Mouse (Mus musculus) lung, postnatal 0 days (tissue): ENCODE measurements around the gene Ddah1. TPM values are rescaled to one million over a fixed set of nuclear protein-coding genes. Genes with fewer than 3 reads are reported as not detected.

Source experiments
- ATAC-seq: fragments of 200-750 bp; cut with Nextera tagmentation; 2 replicates; pipeline ENCODE4 v1.8.0; 2017; ENCODE audit warnings: moderate library complexity
- DNase-seq: peaks from one replicate; pipeline ENCODE4 v3.0.0-alpha.2; 2016; ENCODE audit warnings: low spot score
- H3K27ac ChIP-seq: fragments of 300-500 bp; sonication (generic); 2 replicates; pipeline ENCODE4 v1.5.1; 2014; ENCODE audit warnings: antibody characterized with exemption, mild to moderate bottlenecking, low read length, mixed read lengths
- H3K27me3 ChIP-seq: fragments of 300-500 bp; sonication (generic); replicated peaks from 2 replicates; pipeline ENCODE4 v1.6.1; 2014; ENCODE audit warnings: low read length, mixed read lengths; ENCODE audit not compliant: insufficient read depth
- H3K36me3 ChIP-seq: fragments of 300-500 bp; sonication (generic); 2 replicates; pipeline ENCODE4 v1.6.1; 2014; ENCODE audit warnings: low read length, mixed read lengths; ENCODE audit not compliant: insufficient read depth
- H3K4me1 ChIP-seq: fragments of 300-500 bp; sonication (generic); 2 replicates; pipeline ENCODE4 v1.6.1; 2014; ENCODE audit warnings: antibody characterized with exemption, low read depth, low read length, mixed read lengths; ENCODE audit not compliant: insufficient read depth
- H3K4me2 ChIP-seq: fragments of 300-500 bp; sonication (generic); replicated peaks from 2 replicates; pipeline ENCODE4 v1.6.1; 2014; ENCODE audit warnings: low read depth, mild to moderate bottlenecking, low read length, moderate library complexity, mixed read lengths
- H3K4me3 ChIP-seq: fragments of 300-500 bp; sonication (generic); 2 replicates; pipeline ENCODE4 v1.5.1; 2014; ENCODE audit warnings: low read depth, low read length
- H3K9ac ChIP-seq: fragments of 300-500 bp; sonication (generic); replicated peaks from 2 replicates; pipeline ENCODE4 v1.6.1; 2014; ENCODE audit warnings: low read depth, mild to moderate bottlenecking
- H3K9me3 ChIP-seq: fragments of 300-500 bp; sonication (generic); 2 replicates; pipeline ENCODE4 v1.6.1; 2016; ENCODE audit warnings: low read length, mixed read lengths
- CTCF ChIP-seq: IDR thresholded peaks from 2 replicates; pipeline ENCODE4 v1.5.1; 2016; ENCODE audit warnings: antibody characterized with exemption, mild to moderate bottlenecking
- EP300 ChIP-seq: IDR thresholded peaks from 2 replicates; pipeline ENCODE4 v1.6.1; 2016; ENCODE audit warnings: antibody characterized with exemption, mild to moderate bottlenecking, control low read depth
- WGBS: fragments of 180-500 bp; shearing (Covaris S2); extraction: QIAGEN DNeasy Blood & Tissue Kit; methylation state at CpG from one replicate; pipeline ENCODE4 v1.1.7; 2014; 5-methylcytosine and 5-hydroxymethylcytosine counted together
- polyA plus RNA-seq: library from polyadenylated mRNA; unstranded; fragments of >200 nt; fragmentation: Nextera tagmentation; extraction: Ambion mirVana; gene quantifications from 2 replicates; pipeline ENCODE4 v1.2.1, GENCODE M21; 2015

Ddah1 gene
- polyA plus RNA-seq, 1 experiment from 2014 or later: 20.2 TPM

DNA sequence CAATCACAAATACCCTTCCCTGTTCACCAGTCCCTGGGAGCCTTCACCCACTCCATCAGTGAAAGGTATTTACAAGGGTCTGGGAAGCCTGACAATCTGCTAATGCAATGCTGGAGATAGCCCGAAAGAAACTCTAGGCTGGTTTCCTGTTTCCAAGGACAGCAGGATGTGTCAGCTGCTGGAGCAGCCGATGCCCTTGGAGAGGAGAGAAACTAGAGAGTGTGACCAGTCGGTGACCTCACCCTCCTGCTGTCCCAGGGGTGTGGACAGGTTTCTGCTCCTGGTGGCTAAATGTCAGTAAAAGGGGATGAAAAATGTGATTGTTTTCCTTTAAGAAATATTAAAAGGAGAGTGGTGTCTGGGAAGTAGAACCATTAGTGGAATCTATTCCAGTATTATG lies 28.4 kb upstream of the Ddah1 start:
- H3K9ac ChIP-seq: no peak overlapping the region
- H3K9me3 ChIP-seq: no peaks in the 10 kb centered on the region
- no peak overlapping the region for H3K27ac ChIP-seq
- no peak overlapping the region for H3K4me2 ChIP-seq
- no peak overlapping the region for H3K4me3 ChIP-seq
- no peak for TF ChIP-seq CTCF
- no peak for TF ChIP-seq EP300
- ATAC-seq (0 out of 2 replicates have a peak, but pooled peaks have one; percentile 27), DNase-seq (no peak)
- no peaks in the 10 kb centered on the region for H3K27me3 ChIP-seq
- WGBS: 18% methylated on average over 3 of the region's 3 CpGs
- H3K4me1 ChIP-seq: no peaks in the 10 kb centered on the region
- H3K36me3 ChIP-seq: no peaks in the 10 kb centered on the region

DNA sequence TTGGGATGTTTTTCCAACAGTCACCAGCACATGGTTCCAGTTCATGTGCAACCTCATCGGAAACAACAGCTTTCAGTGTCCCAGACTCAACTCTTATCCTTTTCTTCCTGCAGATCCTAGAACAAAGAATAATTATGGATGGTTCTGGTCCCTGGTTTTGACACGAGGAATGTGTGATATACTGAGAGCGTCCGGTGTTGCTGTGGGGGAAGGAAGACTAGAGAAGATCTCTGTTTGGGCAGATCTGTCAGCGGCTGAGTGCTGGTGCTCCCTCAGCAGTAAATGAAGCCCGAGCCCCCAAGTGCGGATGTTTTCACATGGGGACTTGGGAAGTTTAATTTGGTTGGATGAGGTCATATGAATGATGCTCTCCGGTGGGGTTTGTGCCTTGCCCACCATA lies 23.6 kb upstream of the Ddah1 start:
- Histone ChIP-seq H3K27ac (no peak overlapping the region), H3K27me3 (no peaks in the 10 kb centered on the region), H3K4me2 (no peak overlapping the region), H3K9me3 (no peaks in the 10 kb centered on the region), H3K36me3 (no peaks in the 10 kb centered on the region), H3K9ac (no peak overlapping the region), H3K4me3 (no peak overlapping the region), H3K4me1 (no peaks in the 10 kb centered on the region)
- 44% methylated on average over 8 of the region's 8 CpGs for WGBS
- TF ChIP-seq CTCF (no peak), EP300 (no peak; the same call in 1 of the 2 replicates)
- DNase-seq: peak; percentile 54
- ATAC-seq: peak; percentile 61; the same call in 1 of the 2 replicates

DNA sequence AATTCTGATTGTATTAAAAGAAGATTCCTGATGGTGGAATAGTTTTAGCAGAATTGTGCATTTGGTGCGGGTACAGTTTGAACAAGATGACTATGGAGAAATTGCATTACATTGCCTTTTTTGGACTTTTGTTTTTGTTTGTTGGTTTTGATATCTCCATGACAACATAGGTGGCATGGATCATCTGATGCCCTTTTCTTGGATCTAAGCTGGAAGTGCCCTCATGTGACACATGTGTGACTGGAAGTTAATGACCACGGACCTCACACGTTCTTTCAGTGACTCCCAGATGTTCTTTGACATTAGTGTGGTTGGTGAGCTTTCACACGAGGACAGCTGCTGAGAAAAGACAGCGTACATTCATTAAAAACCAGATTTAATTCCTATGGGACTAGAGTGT lies 21.9 kb upstream of the Ddah1 start:
- WGBS: 69% methylated on average over 5 of the region's 5 CpGs
- Histone ChIP-seq H3K36me3 (no peaks in the 10 kb centered on the region), H3K9me3 (no peaks in the 10 kb centered on the region), H3K4me1 (no peaks in the 10 kb centered on the region), H3K27ac (no peak overlapping the region), H3K9ac (no peak overlapping the region), H3K4me2 (no peak overlapping the region), H3K27me3 (no peaks in the 10 kb centered on the region), H3K4me3 (no peak overlapping the region)
- DNase-seq (peak; percentile 50), ATAC-seq (peak; percentile 64)
- no peak for TF ChIP-seq EP300
- TF ChIP-seq CTCF: no peak

DNA sequence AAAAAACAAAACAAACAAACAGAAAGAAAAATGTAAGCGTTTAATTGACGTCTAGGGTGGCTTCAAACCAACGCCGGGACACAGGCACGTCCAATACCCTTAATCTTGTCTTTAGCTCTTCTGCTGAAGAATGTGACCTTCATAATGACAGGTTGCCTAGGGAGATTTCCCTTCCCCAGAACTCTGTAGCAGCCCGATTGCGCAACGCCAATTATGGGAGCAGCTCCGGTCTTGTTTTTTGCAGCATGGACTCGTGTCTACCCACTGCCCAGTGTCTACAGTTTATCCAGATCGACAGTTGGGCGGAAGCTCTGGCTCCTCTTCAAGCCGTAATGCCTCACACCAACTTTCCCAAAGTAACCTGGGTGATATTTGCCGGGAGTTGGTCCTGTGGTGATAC lies 19.8 kb upstream of the Ddah1 start:
- WGBS: 76% methylated on average over 14 of the region's 14 CpGs
- Histone ChIP-seq H3K4me3 (no peak overlapping the region), H3K4me2 (no peak overlapping the region), H3K27me3 (no peaks in the 10 kb centered on the region), H3K36me3 (no peaks in the 10 kb centered on the region), H3K9ac (no peak overlapping the region), H3K4me1 (no peaks in the 10 kb centered on the region), H3K9me3 (no peaks in the 10 kb centered on the region), H3K27ac (no peak overlapping the region)
- ATAC-seq (no peak), DNase-seq (no peak)
- no peak for TF ChIP-seq CTCF

DNA sequence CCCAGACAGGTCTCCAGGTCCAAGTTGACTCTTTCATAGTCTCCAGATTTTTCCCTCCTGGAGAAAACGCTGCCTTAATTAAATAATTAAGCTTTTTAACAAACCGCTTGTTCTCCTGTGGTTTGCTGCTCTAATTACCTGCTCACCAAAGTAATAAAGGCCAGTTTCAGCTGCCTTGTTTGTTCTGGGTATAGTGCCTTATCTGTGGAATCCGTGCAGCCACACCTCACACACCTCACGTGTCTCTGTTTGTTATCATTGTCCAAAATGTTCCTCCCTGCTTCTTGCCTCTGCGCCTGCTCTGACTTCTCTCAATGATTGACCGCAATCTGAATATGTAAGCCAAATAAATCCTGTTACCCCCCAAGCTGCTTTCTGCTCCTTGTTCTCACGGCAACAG lies 18.6 kb upstream of the Ddah1 start:
- H3K9ac ChIP-seq: no peak overlapping the region
- no peaks in the 10 kb centered on the region for H3K9me3 ChIP-seq
- H3K4me3 ChIP-seq: no peak overlapping the region
- no peaks in the 10 kb centered on the region for H3K27me3 ChIP-seq
- 41% methylated on average over 7 of the region's 7 CpGs for WGBS
- H3K4me1 ChIP-seq: no peaks in the 10 kb centered on the region
- DNase-seq (no peak), ATAC-seq (no peak)
- no peak for TF ChIP-seq EP300
- no peak for TF ChIP-seq CTCF
- H3K4me2 ChIP-seq: no peak overlapping the region
- H3K27ac ChIP-seq: no peak overlapping the region
- no peaks in the 10 kb centered on the region for H3K36me3 ChIP-seq

DNA sequence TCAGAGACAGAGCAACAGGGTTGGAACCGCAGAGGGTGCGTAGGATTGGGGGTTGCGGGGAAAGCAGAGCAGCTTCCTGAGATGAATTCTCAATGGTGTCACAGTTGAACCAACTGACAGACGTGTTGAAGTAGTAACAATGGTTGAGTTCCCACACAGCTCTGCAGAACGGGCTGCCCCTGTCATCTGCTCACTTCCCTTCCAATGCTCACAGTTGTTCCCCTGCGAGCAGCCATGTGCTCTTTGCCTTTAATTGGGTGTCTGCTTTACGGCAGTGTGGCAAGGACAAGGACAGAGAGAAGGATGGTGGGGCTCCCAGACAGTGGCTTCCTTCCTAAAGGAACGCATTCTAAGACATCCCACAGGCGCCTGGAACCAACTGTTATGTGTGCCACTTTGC lies 15.4 kb upstream of the Ddah1 start:
- 62% methylated on average over 9 of the region's 9 CpGs for WGBS
- H3K9ac ChIP-seq: no peak overlapping the region
- H3K4me1 ChIP-seq: no peaks in the 10 kb centered on the region
- H3K36me3 ChIP-seq: no peaks in the 10 kb centered on the region
- no peak for ATAC-seq
- no peak overlapping the region for H3K4me3 ChIP-seq
- no peak overlapping the region for H3K4me2 ChIP-seq
- DNase-seq: no peak
- H3K9me3 ChIP-seq: no peaks in the 10 kb centered on the region
- H3K27me3 ChIP-seq: no peaks in the 10 kb centered on the region
- no peak overlapping the region for H3K27ac ChIP-seq
- TF ChIP-seq CTCF (no peak), EP300 (no peak)

DNA sequence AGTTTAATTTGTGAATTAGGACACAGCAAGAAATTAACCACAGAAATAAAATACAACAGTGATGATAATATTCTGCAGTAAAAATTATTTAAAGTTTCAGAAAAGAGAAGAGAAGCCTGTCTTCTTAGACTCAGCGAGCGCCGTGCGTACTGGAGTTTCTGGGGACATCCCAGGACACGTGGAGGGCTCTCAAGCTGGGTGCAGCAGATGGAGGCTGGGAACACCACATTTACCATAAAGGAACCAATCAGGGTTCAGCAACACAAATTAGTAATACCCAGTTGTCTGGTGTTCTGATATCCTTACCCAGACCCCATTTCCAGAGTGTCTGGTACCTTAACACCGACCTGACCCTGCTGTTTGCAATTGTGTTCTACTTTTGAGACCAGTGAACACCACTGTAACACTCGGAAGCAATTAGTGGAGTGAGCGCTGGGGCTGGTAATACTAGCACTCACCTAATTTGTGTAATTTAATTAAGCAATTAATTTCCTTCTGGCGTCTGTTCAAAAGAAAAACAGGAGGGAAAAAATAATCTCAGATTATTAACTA lies 14.9 kb upstream of the Ddah1 start:
- no peak for TF ChIP-seq CTCF
- TF ChIP-seq EP300: no peak
- Histone ChIP-seq H3K4me2 (no peak overlapping the region), H3K36me3 (no peaks in the 10 kb centered on the region), H3K27ac (no peak overlapping the region), H3K27me3 (no peaks in the 10 kb centered on the region), H3K9ac (no peak overlapping the region), H3K4me3 (no peak overlapping the region), H3K9me3 (no peaks in the 10 kb centered on the region), H3K4me1 (no peaks in the 10 kb centered on the region)
- ATAC-seq (no peak), DNase-seq (no peak)
- WGBS: 85% methylated on average over 9 of the region's 9 CpGs
